Mouse (Mus musculus) kidney, adult 11 months (tissue): ENCODE measurements around the gene Cpne2.

Experiments
- DNase-seq: peaks from one replicate; pipeline ENCODE4 v3.0.0; 2022

Gene Cpne2

DNA sequence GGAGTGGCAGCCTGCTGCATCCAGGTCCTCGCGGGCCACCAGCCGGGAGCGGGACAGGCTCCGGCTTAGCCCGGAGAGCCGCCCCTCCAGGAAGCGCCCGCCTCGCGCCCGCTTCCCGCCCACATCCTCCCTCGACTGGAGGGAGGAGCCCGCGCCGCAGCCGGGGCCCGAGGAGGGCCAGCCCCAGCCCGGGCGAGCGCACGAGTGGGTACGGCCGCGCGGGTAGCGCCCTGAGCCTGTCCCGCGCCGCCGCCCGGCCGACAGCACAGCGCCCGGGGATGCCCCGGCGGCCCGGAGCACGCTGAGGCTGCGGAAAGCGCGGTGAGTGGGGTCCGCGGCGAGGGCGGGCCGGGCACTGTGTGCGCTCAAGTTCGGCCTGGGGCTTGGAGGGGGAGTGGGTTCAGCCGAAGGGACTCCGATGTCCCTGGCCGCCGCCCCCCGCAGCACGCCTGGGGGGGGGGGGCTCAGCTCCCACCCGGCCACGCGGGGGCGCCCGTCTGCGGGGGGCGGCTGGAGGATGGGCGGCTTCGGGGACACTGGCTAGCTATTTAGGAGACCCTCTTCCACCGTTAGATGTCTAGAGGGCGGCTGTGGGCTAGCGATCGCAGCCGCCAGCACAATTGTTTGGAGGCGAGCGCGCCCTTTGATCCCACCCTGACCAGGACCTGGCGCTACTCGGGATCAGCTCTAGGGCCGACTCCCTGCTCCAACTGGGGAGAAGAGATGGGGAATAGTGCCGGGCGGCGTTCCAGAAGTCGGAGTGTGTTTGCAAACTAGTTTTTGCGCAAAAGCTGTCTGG is at the start of gene Cpne2:
Cpne2 (plus strand) TSS at position 118 of the 799 bp plus-strand sequence.
- peak; percentile 47 for DNase-seq

DNA sequence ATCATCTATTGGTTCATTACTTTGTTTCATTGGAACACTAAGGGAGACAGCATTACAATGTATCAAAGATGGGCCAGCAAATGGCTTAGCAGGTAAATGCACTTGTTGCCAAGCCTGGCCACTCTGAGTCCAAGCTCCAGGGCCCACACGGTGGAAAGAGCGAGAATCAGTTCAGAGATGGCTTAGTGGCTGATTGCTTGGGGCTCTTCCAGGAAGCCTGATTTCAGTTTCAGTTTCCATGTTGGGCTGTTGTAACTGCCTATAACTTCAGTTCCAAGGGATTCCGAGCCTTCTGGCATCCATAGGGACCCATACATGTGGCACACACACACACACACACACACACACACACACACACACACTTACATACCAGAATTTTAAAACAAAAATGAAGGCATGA is 47.5 kb upstream of the Cpne2 start:
- DNase-seq = no peak

- DNase-seq = peak; percentile 33
Observed at GRCm38 (mm10) chr8:94485882-94486281, 46.9 kb upstream of the Cpne2 start.

DNA sequence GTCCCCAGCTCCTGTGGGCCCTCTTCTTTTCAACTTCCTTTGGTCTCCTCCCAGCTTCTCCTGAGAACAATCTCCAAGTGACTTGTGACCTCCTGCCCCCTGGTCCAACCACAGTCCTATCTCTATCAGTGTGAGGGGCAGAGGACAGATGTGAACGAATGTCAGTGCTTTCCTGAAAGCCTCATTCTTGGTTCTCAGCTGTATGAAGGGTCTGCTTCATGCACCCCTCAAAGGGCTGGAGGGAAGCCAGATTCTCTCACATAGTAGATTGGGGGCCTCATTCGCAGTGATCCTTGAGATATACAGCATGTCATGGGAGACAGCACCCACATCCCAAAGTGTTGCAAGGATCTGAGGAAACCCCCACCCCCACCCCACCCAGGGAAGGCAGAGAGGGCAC is 44.8 kb upstream of the Cpne2 start:
- no peak for DNase-seq

DNA sequence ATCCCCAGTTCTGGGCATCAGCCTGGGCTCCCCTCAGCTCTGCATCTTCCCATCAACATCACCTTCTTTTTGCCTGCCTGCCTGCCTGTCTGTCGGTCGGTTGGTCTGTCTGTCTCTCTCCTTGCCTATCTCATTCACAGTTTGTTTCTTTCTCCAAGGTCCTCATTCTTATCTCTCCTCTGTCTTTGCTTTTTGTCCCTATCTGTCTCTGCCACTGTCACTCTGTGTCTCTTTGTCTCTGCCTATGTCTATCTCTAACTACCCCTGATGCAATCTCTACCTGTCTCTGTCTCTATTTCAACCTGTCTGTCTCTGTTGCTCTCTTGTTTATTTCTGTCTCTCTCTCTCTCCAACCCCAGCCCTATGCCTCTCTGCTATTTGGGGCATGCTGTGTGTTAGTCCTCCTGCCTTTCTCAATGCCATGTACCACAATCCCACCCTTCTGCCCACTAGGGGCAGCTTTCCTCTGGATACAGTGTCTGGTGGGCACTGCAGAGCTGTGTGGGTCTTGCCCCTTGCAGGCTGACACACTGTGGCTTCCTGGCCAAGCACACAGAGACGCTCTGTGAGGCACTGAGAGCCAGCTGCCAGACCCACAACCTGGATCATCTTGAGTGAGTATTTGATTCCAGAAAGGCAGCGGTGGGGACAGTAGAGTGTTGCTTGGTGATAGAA is 42.8 kb upstream of the Cpne2 start:
- no peak for DNase-seq

GRCm38 (mm10) chr8:94492021-94492681 is 40.6 kb upstream of the Cpne2 start:
- DNase-seq = peak; percentile 68

DNA sequence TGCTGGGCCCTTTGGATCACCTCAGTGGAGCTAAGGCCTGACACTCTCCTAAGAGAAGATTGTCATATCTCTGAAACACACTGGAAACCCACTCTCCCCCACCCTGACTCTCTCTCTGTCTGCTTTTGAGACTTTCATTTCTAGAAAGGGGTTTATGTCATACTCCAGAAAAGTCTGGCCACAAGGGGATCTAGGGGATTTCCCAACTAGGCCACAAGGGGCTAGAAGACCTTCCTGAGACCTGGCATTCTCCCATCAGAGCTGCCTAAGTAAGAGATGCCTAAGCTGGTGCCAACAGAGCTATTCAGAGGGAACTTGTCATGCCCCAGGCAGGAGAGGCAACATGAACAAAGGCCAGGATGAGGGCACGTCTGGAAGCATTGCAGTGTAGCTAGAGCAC is 39.5 kb upstream of the Cpne2 start:
- DNase-seq = no peak

- DNase-seq = no peak
Observed at GRCm38 (mm10) chr8:94515430-94516208, 17.2 kb upstream of the Cpne2 start.

GRCm38 (mm10) chr8:94516209-94516593 is 16.6 kb upstream of the Cpne2 start:
- no peak for DNase-seq

GRCm38 (mm10) chr8:94516766-94517165 is 16.0 kb upstream of the Cpne2 start:
- DNase-seq = no peak

DNA sequence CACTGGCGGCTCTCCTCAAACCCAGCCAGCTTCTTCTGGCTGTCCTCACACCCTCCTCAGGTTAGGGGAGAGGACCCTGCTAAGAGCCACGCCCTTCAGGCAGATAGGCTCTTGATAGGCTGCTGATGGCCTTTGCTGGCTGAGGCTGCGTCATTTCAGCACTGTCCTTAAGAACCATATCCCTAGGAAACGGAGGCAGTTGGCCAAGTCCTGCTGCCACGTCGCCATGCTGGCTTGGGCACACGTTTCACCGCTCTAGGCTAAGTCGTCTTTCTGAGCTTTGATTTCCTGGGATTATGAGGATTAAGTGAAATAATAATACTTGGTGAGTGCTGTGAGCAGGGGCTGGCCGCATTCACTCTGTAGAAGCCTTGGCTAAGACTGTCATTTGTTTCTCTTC is 14.5 kb upstream of the Cpne2 start:
- DNase-seq = no peak

- no peak for DNase-seq
Observed at GRCm38 (mm10) chr8:94519021-94519420, 13.8 kb upstream of the Cpne2 start.

GRCm38 (mm10) chr8:94521481-94521880 is 11.3 kb upstream of the Cpne2 start:
- DNase-seq = no peak

- no peak for DNase-seq
Observed at GRCm38 (mm10) chr8:94522482-94522881, 10.3 kb upstream of the Cpne2 start.

GRCm38 (mm10) chr8:94524554-94524953 is 8.2 kb upstream of the Cpne2 start:
- no peak for DNase-seq

DNA sequence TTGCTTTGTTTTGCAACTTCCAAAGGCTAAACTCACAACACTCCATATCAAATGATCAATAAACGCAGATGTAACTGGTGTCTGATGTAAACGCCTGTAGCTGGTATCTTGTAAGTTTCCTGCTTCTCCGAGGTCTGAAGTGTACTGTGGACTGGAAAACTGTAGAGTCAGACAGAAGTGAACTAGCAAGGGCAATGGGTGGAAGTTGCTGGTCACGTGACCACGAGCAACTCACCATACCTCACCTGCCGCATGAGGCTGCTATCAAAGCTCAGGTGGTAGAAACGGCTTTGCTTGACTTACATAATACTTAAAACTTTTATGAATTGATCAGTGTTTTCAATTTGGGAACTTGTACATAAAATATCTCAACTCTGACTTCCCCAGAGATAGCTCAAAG is 5.6 kb upstream of the Cpne2 start:
- DNase-seq = no peak

DNA sequence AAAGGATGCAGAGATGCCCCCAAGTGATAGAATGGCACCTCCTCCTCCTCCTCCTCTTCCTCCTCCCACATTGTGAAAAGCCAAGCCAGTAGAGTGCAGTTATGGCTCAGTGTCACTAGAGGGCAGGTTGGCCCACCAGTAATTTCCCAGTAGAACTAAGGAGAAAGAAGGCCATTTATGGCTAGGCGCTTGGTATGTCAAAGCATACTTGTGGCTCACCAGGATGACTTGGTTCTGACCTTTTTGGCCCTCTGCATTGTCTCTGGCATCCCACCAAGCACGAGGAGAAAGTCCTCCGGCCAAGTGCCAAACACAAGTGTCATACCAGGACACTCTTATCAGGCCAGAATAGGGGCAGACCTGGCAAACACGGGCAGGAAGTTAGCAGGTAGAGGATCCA is 4.5 kb upstream of the Cpne2 start:
- DNase-seq = peak; percentile 73

DNA sequence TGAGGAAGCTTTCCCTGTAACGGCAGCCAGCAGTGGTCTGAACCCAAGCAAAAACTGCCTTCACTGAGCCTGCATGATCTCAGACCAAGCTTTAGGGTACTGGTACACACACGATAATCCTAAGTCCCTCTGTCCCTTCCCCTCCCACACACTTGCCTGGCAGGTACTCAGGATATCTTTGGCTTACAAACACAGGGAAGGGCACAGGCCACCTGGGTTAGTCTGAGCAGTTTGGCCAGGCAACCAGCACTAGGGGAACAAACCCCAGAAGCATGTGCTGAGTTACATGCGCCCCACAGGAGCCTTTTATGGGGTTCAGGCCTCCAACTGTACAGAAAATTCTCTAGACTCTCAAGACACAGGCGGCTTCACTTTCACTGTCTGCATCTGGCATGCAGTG is 2.9 kb upstream of the Cpne2 start:
- DNase-seq = no peak

DNA sequence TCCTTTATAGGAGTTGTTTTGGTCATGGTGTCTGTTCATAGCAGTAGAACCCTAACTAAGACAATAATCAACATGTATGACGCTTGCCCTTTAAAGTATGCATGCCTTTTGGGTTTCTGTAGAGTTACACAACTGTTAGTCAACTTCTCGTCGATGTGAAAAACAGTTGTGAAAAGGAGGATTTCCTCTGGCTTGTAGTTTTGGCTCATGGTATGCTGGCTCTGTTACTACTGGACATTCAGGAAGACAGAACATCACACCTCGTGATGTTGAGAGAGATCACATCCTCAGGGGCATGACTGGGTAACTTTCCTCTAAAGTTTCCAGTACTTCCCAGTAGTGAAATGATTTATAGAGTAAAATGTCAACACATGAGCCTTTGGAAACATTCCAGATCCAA is 2.1 kb upstream of the Cpne2 start:
- DNase-seq = no peak

- DNase-seq = no peak
Observed at GRCm38 (mm10) chr8:94532000-94532399, 790 bp upstream of the Cpne2 start.

DNA sequence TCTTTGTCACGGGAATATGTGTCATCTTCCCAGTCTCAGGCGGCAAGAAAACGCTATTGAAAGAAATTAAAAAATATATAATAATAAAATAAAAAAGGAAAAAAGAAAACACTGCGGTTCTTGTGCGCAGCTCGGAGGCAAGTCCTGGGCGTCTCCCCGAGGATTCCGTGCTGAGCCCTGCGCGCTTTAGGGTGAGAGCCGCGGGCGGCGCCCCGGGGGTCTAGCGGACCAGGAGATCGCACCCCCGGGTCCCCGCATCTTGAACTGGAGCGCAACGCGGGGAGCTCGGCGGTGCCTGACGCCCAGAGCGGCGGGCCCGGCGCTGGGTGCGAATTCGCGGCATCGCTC is 291 bp upstream of the Cpne2 start:
- DNase-seq = no peak

GRCm38 (mm10) chr8:94534612-94535011 is 1.8 kb downstream of the Cpne2 start:
- peak; percentile 40 for DNase-seq

DNA sequence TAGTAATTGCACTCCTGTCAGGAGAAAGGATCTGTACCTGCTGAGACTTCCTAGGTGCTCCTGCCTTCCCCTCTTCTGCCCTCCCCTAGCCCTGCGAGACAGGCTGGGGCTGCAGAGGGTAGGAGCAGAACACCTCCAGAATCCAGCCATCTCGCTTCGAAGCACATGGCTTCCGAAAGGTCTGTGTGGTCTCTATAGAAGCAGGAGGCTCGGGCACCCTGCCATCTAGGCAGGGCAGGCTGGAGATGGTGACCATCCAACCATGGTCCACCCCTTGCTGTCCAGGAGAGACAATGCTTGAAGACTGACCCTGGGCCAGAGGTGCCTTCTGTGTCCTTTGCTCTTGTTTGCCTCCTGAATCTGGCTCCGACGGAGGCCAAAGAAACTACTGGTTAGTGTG is 2.8 kb downstream of the Cpne2 start:
- peak; percentile 31 for DNase-seq
